Mouse (Mus musculus): ENCODE measurements around the gene Rps2. TPM values are rescaled to one million over a fixed set of nuclear protein-coding genes. Genes with fewer than 3 reads are reported as not detected.

The Rps2 gene
- total and polyA plus RNA-seq, 3 experiments = 1,852 to 4,516 TPM; not detected in 1

DNA sequence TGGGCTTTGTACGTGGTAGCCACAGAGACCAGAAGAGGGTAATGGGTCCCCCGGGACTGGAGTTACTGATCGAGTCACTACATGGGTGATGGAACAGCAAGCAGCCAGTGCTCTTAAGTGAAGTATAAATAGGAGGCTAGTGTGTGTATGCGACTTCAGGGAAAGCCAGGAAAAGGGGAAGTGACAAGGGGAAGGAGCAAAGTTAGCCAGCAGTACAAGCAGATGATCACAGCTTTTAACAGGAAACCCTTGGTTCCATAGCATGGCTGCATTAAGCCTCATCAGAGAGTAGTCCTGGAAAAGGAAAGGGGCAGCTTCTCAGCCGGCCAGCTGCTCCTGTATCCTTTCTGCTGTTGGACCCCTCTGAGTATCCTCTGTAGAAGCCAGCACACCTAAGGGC, 25.5 kb upstream of the Rps2 start:
- no peak overlapping the region for H3K9ac ChIP-seq (ENCODE audit: control insufficient read depth, low read depth, low read length, poor library complexity, severe bottlenecking)
- DNase-seq (ENCODE audit: low read depth, low spot score) = peak; percentile 54
- H3K4me3 ChIP-seq (ENCODE audit: control insufficient read depth in 1 of 2, insufficient read depth in 1 of 2, low read depth in 2 of 2, low read length in 2 of 2) = no peak overlapping the region
- H3K27ac ChIP-seq (ENCODE audit: control insufficient read depth, low read depth, low read length) = no peak overlapping the region
- no peaks in the 10 kb centered on the region for H3K27me3 ChIP-seq (ENCODE audit: control insufficient read depth in 1 of 2, insufficient read depth in 2 of 2, low read length in 2 of 2)
- peaks cover 0 to 2% of the 10 kb centered on the region in 2 experiments; a peak in 1 of 4 replicates for H3K36me3 ChIP-seq (ENCODE audit: control insufficient read depth in 1 of 2, insufficient read depth in 2 of 2, low read length in 2 of 2)
- no peaks in the 10 kb centered on the region for H3K9me3 ChIP-seq (replicated peaks; ENCODE audit: insufficient read depth, low read length)
- TF ChIP-seq KAT2A (conservative IDR thresholded peaks at IDR 0.05; ENCODE audit: low read depth, low read length) (no peak), MAX (IDR thresholded peaks at IDR 0.05; ENCODE audit: low read length) (no peak)
- H3K4me1 ChIP-seq (ENCODE audit: control insufficient read depth in 1 of 2, insufficient read depth in 2 of 2, low read length in 2 of 2) = peaks cover 2 to 13% of the 10 kb centered on the region in 2 experiments; a peak in 2 of 4 replicates
- peaks cover 8% of the 10 kb centered on the region for H3K79me2 ChIP-seq (ENCODE audit: control insufficient read depth, insufficient read depth, low read length, poor library complexity)

DNA sequence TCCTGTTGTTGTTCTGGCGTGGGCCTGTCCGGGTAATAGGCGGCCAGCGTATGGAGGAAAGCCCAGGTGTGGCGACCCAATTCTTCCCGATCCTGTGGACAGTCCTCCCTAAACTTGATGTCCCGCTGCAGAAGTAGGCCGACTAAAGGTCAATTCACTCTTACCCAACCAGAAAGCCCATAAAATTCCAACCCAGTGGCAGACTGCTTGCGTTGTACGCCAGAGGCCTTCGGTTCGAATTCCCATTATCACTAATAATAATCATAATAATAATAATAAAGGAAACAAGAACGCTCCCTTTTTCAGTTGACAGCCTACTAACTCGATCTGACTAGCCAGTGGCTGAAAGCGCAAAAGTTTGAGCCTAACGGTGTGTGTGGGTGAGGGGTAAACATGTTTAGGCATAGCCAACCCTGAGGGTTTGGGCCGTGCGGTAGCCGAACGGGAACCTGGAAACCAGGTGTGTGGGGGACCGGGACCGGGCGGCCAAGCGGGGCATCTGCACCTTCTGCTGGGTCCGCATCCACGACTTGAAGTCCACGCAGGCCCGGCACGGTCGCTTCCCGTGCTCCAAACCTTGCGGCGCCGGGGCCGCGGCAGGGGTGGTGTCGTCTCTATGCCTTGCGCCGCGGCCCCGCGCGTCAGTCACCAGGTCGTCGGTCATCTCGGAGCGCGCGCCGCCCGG, 22.4 kb upstream of the Rps2 start:
- no peak for DNase-seq (ENCODE audit: low read depth, low spot score)
- Histone ChIP-seq H3K27ac (ENCODE audit: control insufficient read depth, low read depth, low read length) (peak overlapping the region; percentile 75), H3K4me3 (ENCODE audit: control insufficient read depth in 1 of 2, insufficient read depth in 1 of 2, low read depth in 2 of 2, low read length in 2 of 2) (peak overlapping the region; percentile 78 to 99), H3K9me3 (replicated peaks; ENCODE audit: insufficient read depth, low read length) (no peaks in the 10 kb centered on the region), H3K79me2 (ENCODE audit: control insufficient read depth, insufficient read depth, low read length, poor library complexity) (peaks cover 8% of the 10 kb centered on the region), H3K36me3 (ENCODE audit: control insufficient read depth in 1 of 2, insufficient read depth in 2 of 2, low read length in 2 of 2) (peaks cover 0 to 2% of the 10 kb centered on the region in 2 experiments; a peak in 1 of 4 replicates), H3K9ac (ENCODE audit: control insufficient read depth, low read depth, low read length, poor library complexity, severe bottlenecking) (peak overlapping the region; percentile 85), H3K27me3 (ENCODE audit: control insufficient read depth in 1 of 2, insufficient read depth in 2 of 2, low read length in 2 of 2) (no peaks in the 10 kb centered on the region), H3K4me1 (ENCODE audit: control insufficient read depth in 1 of 2, insufficient read depth in 2 of 2, low read length in 2 of 2) (peaks cover 2 to 10% of the 10 kb centered on the region in 2 experiments; a peak in 1 of 4 replicates)
- TF ChIP-seq MEF2A (IDR thresholded peaks at IDR 0.05; ENCODE audit: extremely low read depth, insufficient replicate concordance, low read depth, low read length, poor library complexity, severe bottlenecking) (no peak), ZKSCAN1 (IDR thresholded peaks at IDR 0.05; ENCODE audit: low read depth, low read length) (no peak), CHD1 (IDR thresholded peaks at IDR 0.05; ENCODE audit: low read depth, low read length) (0 out of 2 replicates have a peak, but pooled peaks have one; percentile 36), SIN3A (IDR thresholded peaks at IDR 0.05; ENCODE audit: low read length) (0 out of 2 replicates have a peak, but pooled peaks have one; percentile 58), MAX (IDR thresholded peaks at IDR 0.05; ENCODE audit: low read length) (0 out of 2 replicates have a peak, but pooled peaks have one; percentile 4), MYC (IDR thresholded peaks at IDR 0.05; ENCODE audit: low read depth, low read length) (0 out of 2 replicates have a peak, but pooled peaks have one; percentile 4), E2F4 (IDR thresholded peaks at IDR 0.05; ENCODE audit: borderline replicate concordance, low read depth, low read length) (no peak)

DNA sequence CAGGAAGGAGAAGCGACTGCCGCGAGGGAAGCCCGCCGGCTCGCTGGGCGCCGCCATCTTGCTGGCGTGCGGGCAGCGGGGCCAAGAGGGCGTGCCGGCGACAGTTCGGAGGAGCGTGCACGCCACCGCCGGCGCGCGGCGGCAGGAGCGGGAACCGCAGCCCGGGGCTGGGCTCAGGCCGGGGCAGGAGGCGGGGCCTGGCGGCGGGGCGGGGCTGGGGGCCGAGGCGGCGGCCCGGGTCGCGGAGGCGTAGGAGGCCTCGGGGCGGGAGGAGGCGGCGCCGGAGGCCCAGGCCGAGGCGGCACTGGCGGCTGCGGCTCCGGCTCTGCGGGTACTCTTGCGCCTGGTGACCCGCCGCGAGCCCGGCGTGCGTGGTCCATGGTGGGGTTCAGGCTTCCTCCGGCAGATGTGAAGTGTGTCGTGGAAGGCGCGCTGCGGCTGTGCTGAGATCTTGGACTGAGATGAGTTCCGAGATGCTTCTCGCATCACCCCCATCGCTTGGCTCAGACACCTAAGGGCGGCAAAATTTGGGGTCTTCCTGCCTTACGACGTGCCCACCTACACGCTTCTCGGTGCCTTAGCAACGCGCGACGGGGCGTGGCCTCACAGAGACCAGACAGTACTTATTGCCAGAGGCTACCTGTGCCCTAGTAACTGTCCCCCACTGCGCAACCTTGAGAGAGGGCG, 21.8 kb upstream of the Rps2 start, which contains the start of the genes Gfer and Noxo1:
Gene Gfer (minus strand): TSS at position 146 of the 687 bp plus-strand sequence.
Gene Noxo1 (plus strand): TSS at position 224 of the 687 bp plus-strand sequence.
- peak within 1 kb of the TSS; percentile 85 for H3K9ac ChIP-seq (ENCODE audit: control insufficient read depth, low read depth, low read length, poor library complexity, severe bottlenecking)
- peak; percentile 88 for DNase-seq (ENCODE audit: low read depth, low spot score)
- H3K4me1 ChIP-seq (ENCODE audit: control insufficient read depth in 1 of 2, insufficient read depth in 2 of 2, low read length in 2 of 2) = peaks cover 2 to 10% of the 10 kb centered on the region in 2 experiments; a peak in 1 of 4 replicates
- H3K27ac ChIP-seq (ENCODE audit: control insufficient read depth, low read depth, low read length) = peak within 1 kb of the TSS; percentile 75
- no peaks in the 10 kb centered on the region for H3K27me3 ChIP-seq (ENCODE audit: control insufficient read depth in 1 of 2, insufficient read depth in 2 of 2, low read length in 2 of 2)
- peaks cover 0 to 2% of the 10 kb centered on the region in 2 experiments; a peak in 1 of 4 replicates for H3K36me3 ChIP-seq (ENCODE audit: control insufficient read depth in 1 of 2, insufficient read depth in 2 of 2, low read length in 2 of 2)
- peak within 1 kb of the TSS; percentile 78 to 99 for H3K4me3 ChIP-seq (ENCODE audit: control insufficient read depth in 1 of 2, insufficient read depth in 1 of 2, low read depth in 2 of 2, low read length in 2 of 2)
- peaks cover 8% of the 10 kb centered on the region for H3K79me2 ChIP-seq (ENCODE audit: control insufficient read depth, insufficient read depth, low read length, poor library complexity)
- no peaks in the 10 kb centered on the region for H3K9me3 ChIP-seq (replicated peaks; ENCODE audit: insufficient read depth, low read length)
- TF ChIP-seq SIN3A (IDR thresholded peaks at IDR 0.05; ENCODE audit: low read length) (peak; percentile 63), TBP (IDR thresholded peaks at IDR 0.05; ENCODE audit: low read depth, low read length) (no peak), MYC (IDR thresholded peaks at IDR 0.05; ENCODE audit: low read depth, low read length) (0 out of 2 replicates have a peak, but pooled peaks have one; percentile 10), NELFE (IDR thresholded peaks at IDR 0.05; ENCODE audit: low read depth, low read length) (peak; percentile 82), CTCF (IDR thresholded peaks at IDR 0.05 in 2 of 3, conservative IDR thresholded peaks at IDR 0.05 in 1 of 3; ENCODE audit: control insufficient read depth in 1 of 3, insufficient read depth in 1 of 3, low read depth in 2 of 3, low read length in 3 of 3, poor library complexity in 1 of 3, severe bottlenecking in 1 of 3) (0 out of 6 replicates have a peak, but pooled peaks of 1 of the 3 experiments have one; percentile 0), MAX (IDR thresholded peaks at IDR 0.05; ENCODE audit: low read length) (no peak; the same call in 1 of the 2 replicates), TAL1 (IDR thresholded peaks at IDR 0.05; ENCODE audit: low read length) (no peak), USF1 (IDR thresholded peaks at IDR 0.05; ENCODE audit: low read depth, low read length) (no peak), GABPA (IDR thresholded peaks at IDR 0.05; ENCODE audit: low read depth, low read length) (no peak), MXI1 (IDR thresholded peaks at IDR 0.05; ENCODE audit: low read depth, low read length) (peak; percentile 94), MEF2A (IDR thresholded peaks at IDR 0.05; ENCODE audit: extremely low read depth, insufficient replicate concordance, low read depth, low read length, poor library complexity, severe bottlenecking) (no peak), E2F4 (IDR thresholded peaks at IDR 0.05; ENCODE audit: borderline replicate concordance, low read depth, low read length) (no peak; the same call in 1 of the 2 replicates), POLR2AphosphoS2 (IDR thresholded peaks at IDR 0.05; ENCODE audit: low read length) (peak; percentile 44; the same call in 1 of the 2 replicates), MYB (IDR thresholded peaks at IDR 0.05; ENCODE audit: low read depth, low read length) (no peak), HCFC1 (IDR thresholded peaks at IDR 0.05; ENCODE audit: low read depth, low read length) (peak; percentile 53), MAZ (IDR thresholded peaks at IDR 0.05; ENCODE audit: low read depth, low read length) (peak; percentile 45; the same call in 1 of the 2 replicates), GATA1 (IDR thresholded peaks at IDR 0.05; ENCODE audit: low read depth, low read length) (no peak), ETS1 (IDR thresholded peaks at IDR 0.05; ENCODE audit: low read depth, low read length) (no peak)
